Mouse (Mus musculus): ENCODE measurements at regions not wholly inside any gene's neighbourhood (a gene's known extent, or its start where the extent isn't known, plus 50 kb on each side); places are given as distances from the start of the nearest gene placed in this dataset.

GRCm38 (mm10) chr1:61228942-61229341 is 251.2 kb downstream of the Icos start:
- no peak for TF ChIP-seq CTCF (conservative IDR thresholded peaks at IDR 0.05; ENCODE audit: low read length)
- TF ChIP-seq POU5F1 (IDR thresholded peaks at IDR 0.05; ENCODE audit: borderline replicate concordance, low read length): no peak
- TF ChIP-seq NANOG (IDR thresholded peaks at IDR 0.05; ENCODE audit: borderline replicate concordance, low read length): no peak
